Mouse (Mus musculus) E14TG2a.4 (cell line): ENCODE results near the gene Stox2.

Experiments
- CTCF ChIP-seq: conservative IDR thresholded peaks from 2 replicates; pipeline ENCODE4 v1.5.1; 2014; ENCODE audit warnings: low read length
- NANOG ChIP-seq: IDR thresholded peaks from 2 replicates; pipeline ENCODE4 v1.6.1; 2014; ENCODE audit warnings: borderline replicate concordance, low read length, mixed read lengths
- POU5F1 ChIP-seq: IDR thresholded peaks from 2 replicates; pipeline ENCODE4 v1.6.1; 2014; ENCODE audit warnings: low read length, borderline replicate concordance

GRCm38 (mm10) chr8:47196391-47196790 is 249.8 kb downstream of the Stox2 start:
- TF ChIP-seq CTCF (no peak), NANOG (peak; percentile 67; the same call in 1 of the 2 replicates), POU5F1 (peak; percentile 50; the same call in 1 of the 2 replicates)
